Mouse (Mus musculus) thymus, adult 2 months (tissue): ENCODE measurements around the gene Gm9747. TPM values are rescaled to one million over a fixed set of nuclear protein-coding genes. Genes with fewer than 3 reads are reported as not detected.

Source experiments
- DNase-seq: peaks from one replicate; pipeline ENCODE4 v3.0.0; 2021
- H3K27ac ChIP-seq: fragments of 200-500 bp; 2 replicates; pipeline ENCODE4 v1.5.1; 2012; ENCODE audit warnings: low read length, control low read depth; ENCODE audit not compliant: control insufficient read depth, insufficient read depth
- H3K27me3 ChIP-seq: fragments of 200-500 bp; 2 replicates; pipeline ENCODE4 v1.6.1; 2012; ENCODE audit warnings: mild to moderate bottlenecking, low read length, moderate library complexity, mixed read lengths; ENCODE audit not compliant: control insufficient read depth, insufficient read depth
- H3K36me3 ChIP-seq: fragments of 200-500 bp; 2 replicates; pipeline ENCODE4 v1.6.1; 2012; ENCODE audit warnings: mild to moderate bottlenecking, low read length, moderate library complexity; ENCODE audit not compliant: control insufficient read depth, insufficient read depth
- H3K4me1 ChIP-seq: fragments of 200-500 bp; replicated peaks from 2 replicates; pipeline ENCODE4 v1.6.1; 2012; ENCODE audit warnings: low read length; ENCODE audit not compliant: control insufficient read depth, insufficient read depth
- H3K4me3 ChIP-seq: fragments of 200-500 bp; 2 replicates; pipeline ENCODE4 v1.5.1; 2012; ENCODE audit warnings: mild to moderate bottlenecking, low read length, control low read depth, moderate library complexity; ENCODE audit not compliant: control insufficient read depth, insufficient read depth
- CTCF ChIP-seq: fragments of 200-500 bp; IDR thresholded peaks from 2 replicates; pipeline ENCODE4 v1.5.1; 2012; ENCODE audit warnings: mild to moderate bottlenecking, control low read depth, low read length, moderate library complexity, borderline replicate concordance; ENCODE audit not compliant: control insufficient read depth, poor library complexity, insufficient read depth; ENCODE audit errors: extremely low read depth
- POLR2A ChIP-seq: fragments of 200-500 bp; IDR thresholded peaks from 2 replicates; pipeline ENCODE4 v1.6.1; 2012; ENCODE audit warnings: mild to moderate bottlenecking, low read length, control low read depth, moderate library complexity; ENCODE audit not compliant: control insufficient read depth, poor library complexity, insufficient read depth; ENCODE audit errors: extremely low read depth
- WGBS: fragments of 180-500 bp; shearing (Covaris S2); methylation state at CpG from one replicate; pipeline ENCODE4 v1.1.7; 2018; 5-methylcytosine and 5-hydroxymethylcytosine counted together
- polyA plus RNA-seq: library from polyadenylated mRNA; depleted of rRNA; stranded (reverse); fragments of >200 nt; gene quantifications from 2 replicates; pipeline ENCODE4 v1.2.3, GENCODE M21; 2012; rRNA removed

Gene Gm9747
- polyA plus RNA-seq, 1 experiment, result not detected

GRCm38 (mm10) chr1:82282992-82283611 is 50.2 kb downstream of the Gm9747 start:
- under 1% methylated on average over 35 of the region's 35 CpGs for WGBS
- peak; percentile 78 for DNase-seq

GRCm38 (mm10) chr1:82283901-82284301 is 51.0 kb downstream of the Gm9747 start:
- DNase-seq, result no peak
- Histone ChIP-seq H3K4me1 (peaks cover 3% of the 10 kb centered on the region), H3K27me3 (no peaks in the 10 kb centered on the region; the same call in 1 of the 2 replicates), H3K36me3 (no peaks in the 10 kb centered on the region), H3K4me3 (no peak overlapping the region), H3K27ac (no peak overlapping the region)
- TF ChIP-seq POLR2A, result no peak
- no peak for TF ChIP-seq CTCF
- WGBS, result 91% methylated on average over 1 of the region's 1 CpGs

More at GRCm38 (mm10) chr1:82282992-82283611, 50.2 kb downstream of the Gm9747 start:
- peak; percentile 38; the same call in 1 of the 2 replicates for TF ChIP-seq POLR2A
- TF ChIP-seq CTCF, result no peak
- Histone ChIP-seq H3K27me3 (no peaks in the 10 kb centered on the region), H3K4me3 (peak overlapping the region; percentile 45), H3K4me1 (peaks cover 3% of the 10 kb centered on the region), H3K36me3 (no peaks in the 10 kb centered on the region), H3K27ac (peak overlapping the region; percentile 79; the same call in 1 of the 2 replicates)

GRCm38 (mm10) chr1:82284403-82284802 is 51.5 kb downstream of the Gm9747 start:
- H3K27ac ChIP-seq, result no peak overlapping the region

More at GRCm38 (mm10) chr1:82284403-82284802, 51.5 kb downstream of the Gm9747 start:
- H3K4me3 ChIP-seq, result no peak overlapping the region
- H3K4me1 ChIP-seq, result peaks cover 3% of the 10 kb centered on the region
- DNase-seq, result no peak
- no peaks in the 10 kb centered on the region for H3K36me3 ChIP-seq
- peaks cover 3% of the 10 kb centered on the region; the same call in 1 of the 2 replicates for H3K27me3 ChIP-seq
- no peak for TF ChIP-seq POLR2A
- TF ChIP-seq CTCF, result no peak
- WGBS, result 86% methylated on average over 4 of the region's 4 CpGs

Other genes with a start within 250 kb of the Gm9747 start
- gene Irs1, start 58.3 kb downstream of the Gm9747 start, polyA plus RNA-seq, result 1.8 and 2.2 TPM in 2 replicates
- gene Rhbdd1, start 83.3 kb downstream of the Gm9747 start, polyA plus RNA-seq, result 9.8 and 10.7 TPM in 2 replicates